Mouse (Mus musculus) CH12.LX (cell line): ENCODE results near the gene Cdh26. TPM values are rescaled to one million over a fixed set of nuclear protein-coding genes. Genes with fewer than 3 reads are reported as not detected.

Experiments used
- DNase-seq: peaks from one replicate; pipeline ENCODE4 v3.0.0-alpha.2; 2013; ENCODE audit errors: extremely low read depth
- H3K27ac ChIP-seq: 2 replicates; pipeline ENCODE4 v1.5.1; 2012; ENCODE audit warnings: low read depth, mild to moderate bottlenecking, control low read depth, moderate library complexity; ENCODE audit not compliant: insufficient read depth
- H3K27me3 ChIP-seq: replicated peaks from 2 replicates; pipeline ENCODE3; 2012; ENCODE audit warnings: inconsistent platforms
- H3K36me3 ChIP-seq, 2 experiments: replicated peaks in 1 of 2; 2 replicates each; pipeline versions ENCODE3 to v1.6.1; 2012; ENCODE audit warnings: inconsistent platforms in 1 of 2, low read length in 1 of 2, mild to moderate bottlenecking in 1 of 2, mixed read lengths in 1 of 2, moderate library complexity in 1 of 2; ENCODE audit not compliant: control insufficient read depth in 1 of 2, insufficient read depth in 1 of 2
- H3K4me1 ChIP-seq, 2 experiments: 2 replicates each; pipeline ENCODE4 v1.6.1; 2012; ENCODE audit warnings: inconsistent platforms in 1 of 2, moderate library complexity in 1 of 2; ENCODE audit not compliant: insufficient read depth in 2 of 2, control insufficient read depth in 1 of 2
- H3K4me2 ChIP-seq: 2 replicates; pipeline ENCODE4 v1.6.1; 2012; ENCODE audit warnings: low read depth, mild to moderate bottlenecking, control low read depth; ENCODE audit not compliant: poor library complexity, insufficient read depth, severe bottlenecking
- H3K4me3 ChIP-seq, 3 experiments: fragments of 150-350 bp in 1 of 3; sonication (generic) in 1 of 3; replicated peaks in 1 of 3; 2 replicates each; pipeline versions ENCODE3 to v1.5.1; 2011 to 2012; ENCODE audit warnings: low read depth in 2 of 3, low read length in 2 of 3, mild to moderate bottlenecking in 2 of 3, moderate library complexity in 2 of 3, control low read depth in 1 of 3, improper control_type of control experiment in 1 of 3, inconsistent platforms in 1 of 3, mixed read lengths in 1 of 3; ENCODE audit not compliant: poor library complexity in 1 of 3
- H3K79me2 ChIP-seq: replicated peaks from 2 replicates; pipeline ENCODE4 v1.6.1; 2012; ENCODE audit warnings: mild to moderate bottlenecking, moderate library complexity; ENCODE audit not compliant: control insufficient read depth, poor library complexity, insufficient read depth, severe bottlenecking; ENCODE audit errors: extremely low read depth
- H3K9ac ChIP-seq: 2 replicates; pipeline ENCODE4 v1.6.1; 2012; ENCODE audit warnings: low read depth, mild to moderate bottlenecking, control low read depth, moderate library complexity; ENCODE audit not compliant: insufficient read depth
- H3K9me3 ChIP-seq: replicated peaks from 2 replicates; pipeline ENCODE3; 2012; ENCODE audit warnings: low read length, inconsistent platforms, mixed read lengths
- BHLHE40 ChIP-seq: IDR thresholded peaks from 2 replicates; pipeline ENCODE4 v1.6.1; 2011; ENCODE audit warnings: mild to moderate bottlenecking, low read depth, low read length, improper control_type of control experiment
- CHD1 ChIP-seq: IDR thresholded peaks from 2 replicates; pipeline ENCODE4 v1.6.1; 2012; ENCODE audit warnings: low read depth, low read length, improper control_type of control experiment, inconsistent platforms
- CHD2 ChIP-seq: IDR thresholded peaks from 2 replicates; pipeline ENCODE4 v1.6.1; 2011; ENCODE audit warnings: low read length, improper control_type of control experiment
- CTCF ChIP-seq, 2 experiments: IDR thresholded peaks in 1 of 2; conservative IDR thresholded peaks in 1 of 2; 2 replicates each; pipeline ENCODE4 v1.5.1; 2011 to 2012; ENCODE audit warnings: low read depth in 2 of 2, low read length in 2 of 2, improper control_type of control experiment in 1 of 2, inconsistent platforms in 1 of 2, mild to moderate bottlenecking in 1 of 2, moderate library complexity in 1 of 2
- E2F4 ChIP-seq: IDR thresholded peaks from 2 replicates; pipeline ENCODE4 v1.6.1; 2011; ENCODE audit warnings: low read depth, low read length, improper control_type of control experiment; ENCODE audit not compliant: insufficient replicate concordance
- EP300 ChIP-seq: IDR thresholded peaks from 2 replicates; pipeline ENCODE4 v1.6.1; 2011; ENCODE audit warnings: low read length, improper control_type of control experiment
- ETS1 ChIP-seq: conservative IDR thresholded peaks from 2 replicates; pipeline ENCODE4 v1.6.1; 2012; ENCODE audit warnings: low read depth, mild to moderate bottlenecking, inconsistent platforms, low read length, improper control_type of control experiment, moderate library complexity
- HCFC1 ChIP-seq: IDR thresholded peaks from 2 replicates; pipeline ENCODE4 v1.6.1; 2012; ENCODE audit warnings: low read depth, mild to moderate bottlenecking, inconsistent platforms, low read length, improper control_type of control experiment
- JUN ChIP-seq: IDR thresholded peaks from 2 replicates; pipeline ENCODE4 v1.6.1; 2011; ENCODE audit warnings: low read depth, mild to moderate bottlenecking, low read length, improper control_type of control experiment, moderate library complexity; ENCODE audit not compliant: insufficient read depth
- KAT2A ChIP-seq: IDR thresholded peaks from 2 replicates; pipeline ENCODE4 v1.6.1; 2012; ENCODE audit warnings: low read length, improper control_type of control experiment, inconsistent platforms; ENCODE audit not compliant: insufficient replicate concordance
- MEF2A ChIP-seq: IDR thresholded peaks from 2 replicates; pipeline ENCODE4 v1.6.1; 2014; ENCODE audit warnings: low read depth, mild to moderate bottlenecking, inconsistent platforms, low read length, improper control_type of control experiment, borderline replicate concordance
- MXI1 ChIP-seq: IDR thresholded peaks from 2 replicates; pipeline ENCODE4 v1.6.1; 2011; ENCODE audit warnings: mild to moderate bottlenecking, low read depth, low read length, improper control_type of control experiment
- MYC ChIP-seq: IDR thresholded peaks from 2 replicates; pipeline ENCODE4 v1.6.1; 2011; ENCODE audit warnings: low read depth, mild to moderate bottlenecking, improper control_type of control experiment, low read length
- NRF1 ChIP-seq: IDR thresholded peaks from 2 replicates; pipeline ENCODE4 v1.6.1; 2014; ENCODE audit warnings: low read depth, mild to moderate bottlenecking, inconsistent platforms, low read length, improper control_type of control experiment, moderate library complexity
- PAX5 ChIP-seq: IDR thresholded peaks from 2 replicates; pipeline ENCODE4 v1.6.1; 2012; ENCODE audit warnings: low read length, inconsistent platforms, mixed read lengths
- POLR2AphosphoS2 ChIP-seq: IDR thresholded peaks from 2 replicates; pipeline ENCODE4 v1.6.1; 2011; ENCODE audit warnings: low read depth, low read length, improper control_type of control experiment
- RAD21 ChIP-seq: IDR thresholded peaks from 2 replicates; pipeline ENCODE4 v1.6.1; 2011; ENCODE audit warnings: low read depth, mild to moderate bottlenecking, low read length, improper control_type of control experiment, moderate library complexity
- SIN3A ChIP-seq: IDR thresholded peaks from 2 replicates; pipeline ENCODE4 v1.6.1; 2012; ENCODE audit warnings: low read length, improper control_type of control experiment, inconsistent platforms
- SMC3 ChIP-seq: IDR thresholded peaks from 2 replicates; pipeline ENCODE4 v1.6.1; 2011; ENCODE audit warnings: low read depth, low read length, improper control_type of control experiment
- UBTF ChIP-seq: IDR thresholded peaks from 2 replicates; pipeline ENCODE4 v1.6.1; 2012; ENCODE audit warnings: low read depth, mild to moderate bottlenecking, inconsistent platforms, low read length, improper control_type of control experiment, moderate library complexity
- USF2 ChIP-seq: conservative IDR thresholded peaks from 2 replicates; pipeline ENCODE4 v1.6.1; 2011; ENCODE audit warnings: low read depth, low read length, improper control_type of control experiment
- ZC3H11A ChIP-seq: IDR thresholded peaks from 2 replicates; pipeline ENCODE4 v1.6.1; 2012; ENCODE audit warnings: low read depth, mild to moderate bottlenecking, inconsistent platforms, low read length, improper control_type of control experiment
- ZKSCAN1 ChIP-seq: IDR thresholded peaks from 2 replicates; pipeline ENCODE4 v1.6.1; 2012; ENCODE audit warnings: low read depth, inconsistent platforms, low read length, improper control_type of control experiment, borderline replicate concordance
- ZNF384 ChIP-seq: IDR thresholded peaks from 2 replicates; pipeline ENCODE4 v1.6.1; 2012; ENCODE audit warnings: low read depth, low read length, improper control_type of control experiment, inconsistent platforms
- dilution Hi-C: fragments of 300-500 bp; cut with MboI; formaldehyde crosslinking; loops from 2 replicates; pipeline ENCODE4 v1.14.3; 2020; ENCODE audit warnings: low sequenced_read_pairs; ENCODE audit not compliant: extremely low pct_unique_long_range_greater_than_20kb, extremely low pct_ligation_motif_present
- in situ Hi-C: fragments of 300-500 bp; cut with MboI; formaldehyde crosslinking; loops from 3 replicates; pipeline ENCODE4 v1.14.3; 2019; ENCODE audit warnings: low sequenced_read_pairs, low pct_ligation_motif_present, low pct_unique_long_range_greater_than_20kb, mixed read lengths
- polyA plus RNA-seq: library from polyadenylated mRNA; unstranded; fragments of >175 nt; gene quantifications from 2 replicates; pipeline ENCODE4 v1.2.1, GENCODE M21; 2012; ENCODE audit warnings: low read depth; ENCODE audit not compliant: insufficient read length
- total RNA-seq, 2 experiments: library from RNA; depleted of rRNA; stranded (reverse); fragments of 300-350 nt in 1 of 2; fragments of >200 nt in 1 of 2; gene quantifications; 2 replicates each; pipeline ENCODE4 v1.2.3; 2012 to 2014

Cdh26 gene
- total and polyA plus RNA-seq, 3 experiments: not detected

GRCm38 (mm10) chr2:178433903-178434302, 3.6 kb downstream of the Cdh26 start:
- Histone ChIP-seq H3K27ac (no peak overlapping the region), H3K4me2 (no peak overlapping the region), H3K4me1 (no peaks in the 10 kb centered on the region), H3K36me3 (no peaks in the 10 kb centered on the region), H3K27me3 (peaks cover 38% of the 10 kb centered on the region), H3K79me2 (no peaks in the 10 kb centered on the region), H3K9me3 (no peaks in the 10 kb centered on the region), H3K9ac (no peak overlapping the region), H3K4me3 (no peak overlapping the region)
- in situ Hi-C loops: no loop called here
- dilution Hi-C loops: no loop called here
- TF ChIP-seq MXI1: no peak
- TF ChIP-seq RAD21: no peak
- TF ChIP-seq KAT2A: no peak
- TF ChIP-seq CTCF (conservative IDR thresholded peaks at IDR 0.05 in 1 of 2, IDR thresholded peaks at IDR 0.05 in 1 of 2; ENCODE audit: low read depth in 2 of 2, low read length in 2 of 2): no peak
- TF ChIP-seq SMC3: no peak
- TF ChIP-seq UBTF: no peak
- no peak for TF ChIP-seq HCFC1
- TF ChIP-seq EP300: no peak
- no peak for TF ChIP-seq MEF2A
- no peak for TF ChIP-seq E2F4
- TF ChIP-seq CHD2: no peak
- no peak for DNase-seq

- H3K79me2 ChIP-seq: no peaks in the 10 kb centered on the region
- no peaks in the 10 kb centered on the region for H3K4me1 ChIP-seq
- H3K4me3 ChIP-seq: no peak overlapping the region
- no peaks in the 10 kb centered on the region for H3K36me3 ChIP-seq
- no peak for DNase-seq
- no peaks in the 10 kb centered on the region for H3K9me3 ChIP-seq
- TF ChIP-seq SIN3A (no peak), HCFC1 (no peak), ZNF384 (no peak), BHLHE40 (no peak), POLR2AphosphoS2 (no peak), UBTF (no peak), CTCF (conservative IDR thresholded peaks at IDR 0.05 in 1 of 2, IDR thresholded peaks at IDR 0.05 in 1 of 2; ENCODE audit: low read depth in 2 of 2, low read length in 2 of 2) (no peak), ZKSCAN1 (no peak), CHD2 (no peak), USF2 (no peak), ZC3H11A (no peak), NRF1 (no peak), PAX5 (no peak), MYC (no peak), KAT2A (no peak), ETS1 (no peak), CHD1 (no peak), JUN (no peak)
- dilution Hi-C loops (no loop called here), in situ Hi-C loops (no loop called here)
- no peak overlapping the region for H3K4me2 ChIP-seq
- H3K27ac ChIP-seq: no peak overlapping the region
- H3K9ac ChIP-seq: no peak overlapping the region
- peaks cover 23% of the 10 kb centered on the region for H3K27me3 ChIP-seq
These were observed 7.0 kb downstream of the Cdh26 start for GRCm38 (mm10) chr2:178437311-178437710.
